ENCODE assay signal across 19 mouse cellular contexts in the genomic region with DNA sequence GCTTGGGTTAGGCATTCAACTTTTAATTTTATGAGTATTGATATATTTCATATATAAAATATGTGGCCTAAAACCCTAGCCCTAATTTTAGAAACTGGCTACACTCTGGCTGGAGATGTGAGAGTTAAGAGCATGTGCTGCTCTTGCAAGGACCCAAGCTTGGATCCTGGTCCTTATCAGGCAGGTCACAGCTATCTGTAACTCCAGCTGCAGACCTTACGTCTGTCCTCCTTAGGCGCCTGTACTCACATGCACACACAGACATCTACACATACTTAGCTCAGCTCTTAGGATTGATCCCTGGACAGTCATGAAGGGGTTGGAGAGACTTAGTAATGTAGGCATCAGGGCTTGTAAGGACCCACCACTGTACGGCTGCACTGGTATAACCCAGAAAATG.
DNase-seq lines count a peak whose midpoint lies in the region; ATAC-seq and TF ChIP-seq lines count a peak whose summit lies in the region.
"Had no signal": no experiment of that assay in that cellular context is flagged by ENCODE, and none has a peak within 500 bp of the region (broad histone marks: within the 10 kb centered on the region; RNA-seq: fewer than 3 reads in every experiment).

No protein-coding gene starts in this region.

- H3K4me1 ChIP-seq in liver, embryonic 14.5 days (replicated peaks; ENCODE audit: control insufficient read depth in 2 of 2, insufficient read depth in 2 of 2, low read length in 1 of 2): peaks cover 0 to 9% of the 10 kb centered on the region in 2 experiments; a peak in 1 of 4 replicates
- no peaks in the 10 kb centered on the region for H3K4me1 ChIP-seq in stomach, postnatal 0 days (replicated peaks; ENCODE audit: control insufficient read depth, insufficient read depth)
- no peaks in the 10 kb centered on the region for H3K4me1 ChIP-seq in hindbrain, postnatal 0 days (ENCODE audit: insufficient read depth, low read length)
- H3K4me1 ChIP-seq: hindbrain, embryonic 15.5 days; limb, embryonic 12.5 days had no signal

- DNase-seq in MEL-GATA-1-ER (ENCODE audit: extremely low read depth, low read depth): peak; percentile 13
- peak; percentile 28 to 38 (median 35) for DNase-seq in liver, embryonic 14.5 days (ENCODE audit: low read depth in 3 of 3, low spot score in 3 of 3)
- DNase-seq in urinary bladder, postnatal 25 days (ENCODE audit: low spot score): no peak
- no peak for DNase-seq in stomach, postnatal 0 days (ENCODE audit: low spot score)
- no peak for DNase-seq in hindbrain, postnatal 0 days (ENCODE audit: low spot score)
- DNase-seq: adrenal gland, postnatal 25 days; B cell, adult 2 months; cerebellum, adult 11-12 months; cerebellum, postnatal 10 days; kidney, postnatal 36 days; lung, adult 2 months; right cerebral cortex, adult 18-20 months had no signal

- H3K9ac ChIP-seq in liver, embryonic 14.5 days (replicated peaks): no peak overlapping the region
- no peak overlapping the region for H3K9ac ChIP-seq in stomach, postnatal 0 days (ENCODE audit: low read length)
- no peak overlapping the region for H3K9ac ChIP-seq in hindbrain, postnatal 0 days (replicated peaks; ENCODE audit: low read length)
- H3K9ac ChIP-seq: forebrain, embryonic 12.5 days; heart, embryonic 15.5 days; hindbrain, embryonic 15.5 days; limb, embryonic 12.5 days had no signal

- H3K36me3 ChIP-seq in liver, embryonic 14.5 days (replicated peaks; ENCODE audit: control insufficient read depth, insufficient read depth, low read depth): no peaks in the 10 kb centered on the region
- H3K36me3 ChIP-seq in stomach, postnatal 0 days (ENCODE audit: control insufficient read depth, insufficient read depth, low read length): peaks cover 9% of the 10 kb centered on the region
- peaks cover 4% of the 10 kb centered on the region; the same call in 1 of the 2 replicates for H3K36me3 ChIP-seq in hindbrain, postnatal 0 days (ENCODE audit: insufficient read depth, low read length)

- WGBS in liver, embryonic 14.5 days (ENCODE audit: insufficient replicate concordance): 33% methylated on average over 3 of the region's 3 CpGs
- WGBS in stomach, postnatal 0 days: 91% methylated on average over 3 of the region's 3 CpGs
- WGBS in hindbrain, postnatal 0 days: 95% methylated on average over 3 of the region's 3 CpGs

- TF ChIP-seq CTCF in liver, embryonic 14.5 days (IDR thresholded peaks at IDR 0.05; ENCODE audit: low read depth): no peak
- no peak for TF ChIP-seq CTCF in stomach, postnatal 0 days (IDR thresholded peaks at IDR 0.05; ENCODE audit: low read depth)
- TF ChIP-seq CTCF in hindbrain, postnatal 0 days (IDR thresholded peaks at IDR 0.05; ENCODE audit: low read depth): no peak

- no peak overlapping the region for H3K4me3 ChIP-seq in liver, embryonic 14.5 days (ENCODE audit: insufficient read depth in 1 of 2, low read depth in 2 of 2, low read length in 2 of 2)
- H3K4me3 ChIP-seq in stomach, postnatal 0 days (ENCODE audit: low read depth, low read length): no peak overlapping the region
- no peak overlapping the region for H3K4me3 ChIP-seq in hindbrain, postnatal 0 days (ENCODE audit: low read length)
- H3K4me3 ChIP-seq: forebrain, embryonic 12.5 days; heart, embryonic 15.5 days; hindbrain, embryonic 15.5 days; limb, embryonic 12.5 days had no signal

- H3K27ac ChIP-seq in liver, embryonic 14.5 days: no peak overlapping the region
- H3K27ac ChIP-seq in stomach, postnatal 0 days (replicated peaks): no peak overlapping the region
- H3K27ac ChIP-seq in hindbrain, postnatal 0 days: no peak overlapping the region
- H3K27ac ChIP-seq: heart, embryonic 15.5 days; hindbrain, embryonic 15.5 days; limb, embryonic 12.5 days had no signal

- TF ChIP-seq EP300 in liver, embryonic 14.5 days (IDR thresholded peaks at IDR 0.05; ENCODE audit: low read depth): peak; percentile 38
- no peak for TF ChIP-seq EP300 in stomach, postnatal 0 days (optimal IDR thresholded peaks at IDR 0.05)

- no peak overlapping the region for H3K4me2 ChIP-seq in liver, embryonic 14.5 days (ENCODE audit: low read depth)
- H3K4me2 ChIP-seq in stomach, postnatal 0 days (replicated peaks; ENCODE audit: low read depth): no peak overlapping the region
- no peak overlapping the region for H3K4me2 ChIP-seq in hindbrain, postnatal 0 days (ENCODE audit: low read depth, low read length)
- H3K4me2 ChIP-seq: forebrain, embryonic 12.5 days; heart, embryonic 15.5 days; hindbrain, embryonic 15.5 days; limb, embryonic 12.5 days had no signal

- H3K9me3 ChIP-seq in liver, embryonic 14.5 days (ENCODE audit: control insufficient read depth, low read length): no peaks in the 10 kb centered on the region
- no peaks in the 10 kb centered on the region for H3K9me3 ChIP-seq in stomach, postnatal 0 days (ENCODE audit: control insufficient read depth, low read length)
- H3K9me3 ChIP-seq in hindbrain, postnatal 0 days (ENCODE audit: low read length): no peaks in the 10 kb centered on the region
- H3K9me3 ChIP-seq: forebrain, embryonic 12.5 days; heart, embryonic 15.5 days; hindbrain, embryonic 15.5 days; limb, embryonic 12.5 days had no signal

- H3K27me3 ChIP-seq in liver, embryonic 14.5 days (ENCODE audit: control insufficient read depth, insufficient read depth, low read length): no peaks in the 10 kb centered on the region
- no peaks in the 10 kb centered on the region for H3K27me3 ChIP-seq in stomach, postnatal 0 days (ENCODE audit: control insufficient read depth, insufficient read depth, low read length)
- no peaks in the 10 kb centered on the region for H3K27me3 ChIP-seq in hindbrain, postnatal 0 days (ENCODE audit: insufficient read depth, low read length)
- H3K27me3 ChIP-seq: CH12.LX; forebrain, embryonic 12.5 days; heart, embryonic 15.5 days; hindbrain, embryonic 15.5 days; limb, embryonic 12.5 days had no signal

- ATAC-seq in erythroblast, adult 5-6 weeks (replicated peaks; ENCODE audit: low FRiP score, poor library complexity, severe bottlenecking): 0 out of 2 replicates have a peak, but pooled peaks have one; percentile 58
- ATAC-seq in liver, embryonic 14.5 days (ENCODE audit: insufficient read depth): peak; percentile 91
- ATAC-seq in megakaryocyte-erythroid progenitor cell, adult 5-6 weeks (replicated peaks; ENCODE audit: low FRiP score, low TSS enrichment, poor library complexity, severe bottlenecking): peak; percentile 97
- ATAC-seq in stomach, postnatal 0 days (ENCODE audit: low FRiP score, low TSS enrichment): no peak
- ATAC-seq in hindbrain, postnatal 0 days: no peak

Comparison
In these comparisons a context has a peak if more than half of its experiments do, and no peak if none do; other contexts are left out.
1. DNase-seq: peak in MEL-GATA-1-ER (single experiment) and liver, embryonic 14.5 days (3 of 3); none in urinary bladder, postnatal 25 days (single experiment), stomach, postnatal 0 days (single experiment) and hindbrain, postnatal 0 days (single experiment).
2. ATAC-seq: peak in erythroblast, adult 5-6 weeks (single experiment), liver, embryonic 14.5 days (single experiment) and megakaryocyte-erythroid progenitor cell, adult 5-6 weeks (single experiment); none in stomach, postnatal 0 days (single experiment) and hindbrain, postnatal 0 days (single experiment).